Mouse (Mus musculus) telencephalon, adult 2 months (tissue): ENCODE measurements around the gene Glcci1.

Experiments used
- DNase-seq: peaks from one replicate; pipeline ENCODE4 v3.0.0-alpha.2; 2011; ENCODE audit warnings: low read depth, low spot score

The Glcci1 gene

DNA sequence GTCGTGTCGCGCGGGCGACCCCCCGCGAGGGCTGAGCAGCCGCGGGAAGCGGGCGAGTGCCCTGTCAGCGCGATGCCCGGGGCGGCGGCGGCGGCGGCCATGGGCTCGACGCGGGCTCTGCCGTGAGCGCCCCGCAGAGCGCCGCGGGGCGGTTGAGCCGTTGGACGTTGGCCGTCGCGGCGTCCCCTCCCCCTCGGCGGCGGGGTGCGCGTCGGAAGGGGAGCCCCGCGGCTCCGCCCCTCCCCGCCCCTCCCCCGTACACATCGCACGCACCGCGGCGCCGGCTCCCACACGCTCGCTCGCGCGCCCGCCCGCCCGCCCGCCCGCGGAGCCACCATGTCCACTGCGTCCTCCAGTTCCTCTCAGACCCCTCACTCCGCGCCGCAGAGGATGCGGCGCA lies at the start of gene Glcci1:
Glcci1 (plus strand) TSS at position 50 of the 400 bp plus-strand sequence.
- peak; percentile 29 for DNase-seq

DNA sequence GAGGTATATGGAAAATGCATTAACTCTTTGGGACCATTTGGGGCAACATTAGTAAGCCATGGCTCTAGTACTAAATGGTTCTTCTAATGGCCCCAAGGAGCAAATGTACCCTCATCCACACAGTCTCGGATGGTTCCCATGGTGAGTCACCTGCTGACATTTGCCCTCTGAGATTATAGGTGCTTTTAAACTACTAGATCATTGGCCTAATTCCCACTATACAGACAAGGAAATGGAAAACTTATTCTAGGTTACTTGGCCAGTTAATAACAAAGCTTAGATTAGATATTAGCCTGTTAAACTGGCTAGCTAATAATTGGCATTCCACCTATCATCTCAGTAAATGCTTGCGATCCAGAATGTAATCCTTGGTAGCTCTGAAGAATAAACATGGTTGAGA lies 47.0 kb upstream of the Glcci1 start:
- no peak for DNase-seq

DNA sequence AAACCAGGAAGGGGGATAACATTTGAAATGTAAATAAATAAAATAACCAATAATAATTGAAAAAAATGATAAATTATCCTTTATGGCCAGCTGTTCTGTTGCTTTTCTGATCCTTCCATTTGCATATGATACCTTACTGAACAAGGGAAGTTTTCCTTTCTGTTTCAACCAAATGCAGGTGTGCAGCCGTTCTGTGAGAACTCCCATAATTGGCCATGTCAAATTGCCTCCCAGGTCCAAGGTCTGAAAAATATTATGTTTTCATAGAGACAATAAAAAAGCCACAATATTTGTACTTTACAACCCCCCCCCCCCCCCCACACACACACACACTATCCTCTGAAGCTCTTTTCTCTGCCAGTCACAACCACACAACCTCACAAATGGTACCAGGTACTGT lies 44.0 kb upstream of the Glcci1 start:
- DNase-seq, result no peak

DNA sequence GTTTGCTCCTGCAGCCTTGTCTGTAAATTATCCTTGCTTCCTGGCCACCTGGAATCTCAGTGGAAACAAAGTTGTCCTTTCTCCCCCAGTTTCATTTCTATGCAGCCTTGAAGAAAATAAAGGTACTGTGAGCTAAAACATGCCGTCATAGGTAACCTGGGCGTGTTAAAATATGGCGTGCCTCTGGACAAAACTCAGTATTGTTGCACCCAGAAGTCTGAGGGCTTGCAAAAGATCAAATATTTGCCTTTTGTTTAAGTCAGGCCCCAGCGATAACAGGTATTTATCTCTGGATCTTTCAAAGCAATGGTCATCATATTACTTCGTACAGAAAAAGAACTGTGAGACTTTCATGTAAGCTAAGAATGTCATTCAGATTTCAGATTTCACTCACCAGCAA lies 43.4 kb upstream of the Glcci1 start:
- no peak for DNase-seq

DNA sequence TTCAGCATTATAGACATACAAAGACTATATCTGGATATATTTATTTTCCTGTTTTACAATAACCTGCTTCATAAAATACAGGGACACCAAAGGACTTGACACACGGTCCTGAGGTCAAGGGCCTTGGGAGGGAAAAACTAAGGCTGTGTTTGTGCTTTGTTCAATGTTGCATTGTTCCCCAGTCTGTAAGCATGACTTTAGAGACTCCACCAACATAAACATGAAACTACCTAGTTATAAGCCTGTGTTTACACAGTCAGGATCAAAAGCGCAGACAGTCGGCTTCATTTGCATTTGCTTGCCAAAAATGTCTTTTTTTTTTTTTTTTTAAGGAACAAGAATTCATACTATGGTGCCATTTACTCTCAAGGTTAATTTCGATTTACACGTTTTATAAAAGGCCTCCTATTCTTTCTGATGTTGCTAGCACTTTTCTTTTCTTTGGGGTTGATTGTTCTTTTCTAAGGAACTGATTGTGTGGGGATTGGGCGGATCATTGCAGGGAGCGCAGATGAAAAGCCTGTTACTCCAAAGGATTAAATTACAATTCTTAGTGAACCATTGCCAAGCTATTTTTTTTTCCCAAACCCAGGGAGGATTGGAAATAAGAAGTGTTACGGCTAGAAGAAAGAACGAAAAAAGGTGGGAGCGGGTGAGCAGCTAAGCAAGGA lies 41.6 kb upstream of the Glcci1 start:
- no peak for DNase-seq

DNA sequence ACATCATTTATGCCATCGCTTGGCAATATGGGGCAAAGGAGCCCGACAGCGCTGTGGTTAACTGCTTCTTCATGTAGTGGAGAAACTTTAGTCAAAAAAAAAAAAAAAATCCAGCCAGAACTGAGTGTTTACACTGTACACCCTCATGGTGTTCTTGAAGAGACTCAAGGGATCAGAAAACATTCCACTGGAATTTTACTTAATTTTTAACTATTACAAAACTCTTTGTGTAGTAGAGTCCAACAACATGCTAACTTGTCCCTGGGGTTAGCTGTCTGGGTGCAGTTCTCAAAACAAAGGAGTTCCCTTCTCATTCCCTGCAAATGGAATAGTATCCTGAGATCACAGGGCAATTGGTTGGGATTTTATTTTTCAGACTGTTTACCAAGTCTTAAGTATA lies 39.5 kb upstream of the Glcci1 start:
- DNase-seq, result no peak

DNA sequence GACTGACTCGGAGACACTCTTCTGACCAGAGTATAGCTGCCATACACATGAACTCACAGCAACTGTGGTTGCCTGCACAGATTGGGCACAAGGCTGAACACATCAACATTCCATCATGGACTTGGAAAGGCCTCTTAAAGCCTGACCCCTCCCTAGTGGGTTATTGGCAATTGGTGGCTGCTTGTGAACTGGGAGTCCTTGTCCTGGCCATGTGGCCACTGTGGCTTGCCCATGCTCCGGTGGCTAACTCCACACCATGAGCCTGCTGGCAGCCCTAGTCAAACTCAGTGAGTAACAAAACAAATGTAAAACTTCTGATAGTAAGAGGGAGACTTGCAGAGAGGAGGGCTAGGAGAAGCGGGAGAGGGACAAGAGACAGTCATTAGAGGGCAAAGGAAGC lies 37.3 kb upstream of the Glcci1 start:
- no peak for DNase-seq

DNA sequence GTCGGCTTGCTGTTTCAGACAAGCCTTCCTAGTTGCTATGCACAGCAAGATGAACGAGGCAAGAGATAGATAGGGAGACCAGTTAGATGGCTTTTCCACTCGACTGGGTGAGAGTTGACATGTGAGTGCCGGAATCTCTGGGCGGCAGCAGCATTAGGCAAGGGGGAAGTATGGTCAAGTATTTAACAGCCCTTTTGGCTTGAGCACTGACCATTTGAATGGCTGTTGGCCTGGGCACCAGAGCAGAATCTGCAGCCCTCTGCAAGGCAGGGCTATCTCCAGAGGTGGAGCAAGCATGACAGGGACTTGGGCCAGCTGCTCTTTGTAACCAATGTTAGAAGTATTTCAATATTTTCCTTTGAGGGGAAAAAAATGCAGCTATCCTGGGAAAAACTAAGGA lies 36.5 kb upstream of the Glcci1 start:
- DNase-seq, result no peak

DNA sequence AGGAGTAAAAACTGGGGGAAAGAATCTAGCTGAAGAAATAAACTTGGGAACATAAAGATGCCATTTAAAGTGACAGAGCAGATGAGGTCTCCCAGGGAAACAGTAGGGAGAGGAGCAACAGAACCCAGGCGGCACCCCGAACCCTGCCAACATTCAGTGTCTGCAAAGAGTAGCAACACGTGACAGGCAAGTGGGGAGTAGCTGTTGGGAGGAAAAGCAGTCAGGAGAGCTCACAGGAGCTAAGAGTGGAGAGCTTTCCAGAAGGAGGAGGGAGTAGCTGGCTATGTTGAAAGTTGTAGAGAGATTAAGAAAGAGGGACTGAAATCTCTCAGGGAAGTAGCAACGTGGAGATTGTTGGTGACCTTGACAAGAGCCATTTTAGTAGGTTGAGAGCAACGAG lies 35.9 kb upstream of the Glcci1 start:
- no peak for DNase-seq

DNA sequence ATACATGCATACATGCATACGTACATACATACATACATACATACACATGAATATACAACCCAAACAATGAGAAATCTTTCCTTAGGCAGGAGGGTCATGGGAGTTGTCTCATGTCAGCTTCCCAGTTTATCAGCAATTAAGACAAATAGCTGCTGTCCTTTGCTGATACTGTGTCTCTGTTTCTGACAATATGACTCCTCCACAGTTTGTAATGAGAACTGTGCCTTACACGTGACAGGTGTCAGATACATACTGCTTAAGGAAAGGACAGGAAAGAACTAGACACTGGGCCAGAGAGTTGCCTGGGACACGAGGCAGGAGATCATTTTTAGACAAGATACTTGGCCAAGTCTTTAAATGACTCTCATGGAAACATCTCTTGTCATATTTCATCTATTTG lies 35.1 kb upstream of the Glcci1 start:
- DNase-seq, result no peak

DNA sequence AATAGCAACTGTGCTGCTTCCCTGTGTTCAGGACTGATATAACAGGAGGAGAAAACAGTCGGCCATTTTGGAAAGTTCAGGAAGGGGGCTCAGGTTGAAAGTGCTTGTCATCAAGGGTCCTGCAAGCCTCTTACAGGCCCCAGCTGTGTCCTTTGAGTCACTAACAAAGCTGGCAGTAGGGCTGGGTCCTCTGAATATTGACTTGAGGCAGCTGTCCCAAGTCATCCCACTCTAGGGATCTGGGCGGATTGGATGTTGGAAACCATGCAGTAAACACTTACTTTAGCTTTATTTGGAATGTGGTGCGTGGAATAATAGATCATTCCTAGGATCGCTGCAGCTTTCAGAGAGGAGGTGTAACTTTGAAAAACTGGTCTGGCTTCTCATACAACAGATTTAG lies 34.6 kb upstream of the Glcci1 start:
- DNase-seq, result no peak

DNA sequence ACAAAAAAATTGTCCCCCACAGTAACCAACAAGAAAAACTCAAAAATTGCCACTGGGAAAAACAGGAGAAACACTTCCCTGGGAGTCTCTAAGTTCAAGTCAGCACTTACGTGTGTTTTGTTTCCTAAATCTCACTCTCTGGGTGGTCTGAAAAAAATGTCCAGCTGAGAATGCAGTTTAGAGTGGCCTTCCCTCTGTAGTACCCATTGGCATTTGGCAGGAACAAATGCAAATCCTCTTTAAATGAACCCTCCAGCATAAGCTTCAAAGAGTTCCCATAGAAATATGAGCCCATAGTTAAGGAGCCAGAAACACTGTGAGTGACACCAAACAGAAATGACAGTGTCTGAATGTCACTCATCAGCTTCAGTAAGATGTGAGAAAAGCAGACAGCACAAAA lies 30.2 kb upstream of the Glcci1 start:
- no peak for DNase-seq

DNA sequence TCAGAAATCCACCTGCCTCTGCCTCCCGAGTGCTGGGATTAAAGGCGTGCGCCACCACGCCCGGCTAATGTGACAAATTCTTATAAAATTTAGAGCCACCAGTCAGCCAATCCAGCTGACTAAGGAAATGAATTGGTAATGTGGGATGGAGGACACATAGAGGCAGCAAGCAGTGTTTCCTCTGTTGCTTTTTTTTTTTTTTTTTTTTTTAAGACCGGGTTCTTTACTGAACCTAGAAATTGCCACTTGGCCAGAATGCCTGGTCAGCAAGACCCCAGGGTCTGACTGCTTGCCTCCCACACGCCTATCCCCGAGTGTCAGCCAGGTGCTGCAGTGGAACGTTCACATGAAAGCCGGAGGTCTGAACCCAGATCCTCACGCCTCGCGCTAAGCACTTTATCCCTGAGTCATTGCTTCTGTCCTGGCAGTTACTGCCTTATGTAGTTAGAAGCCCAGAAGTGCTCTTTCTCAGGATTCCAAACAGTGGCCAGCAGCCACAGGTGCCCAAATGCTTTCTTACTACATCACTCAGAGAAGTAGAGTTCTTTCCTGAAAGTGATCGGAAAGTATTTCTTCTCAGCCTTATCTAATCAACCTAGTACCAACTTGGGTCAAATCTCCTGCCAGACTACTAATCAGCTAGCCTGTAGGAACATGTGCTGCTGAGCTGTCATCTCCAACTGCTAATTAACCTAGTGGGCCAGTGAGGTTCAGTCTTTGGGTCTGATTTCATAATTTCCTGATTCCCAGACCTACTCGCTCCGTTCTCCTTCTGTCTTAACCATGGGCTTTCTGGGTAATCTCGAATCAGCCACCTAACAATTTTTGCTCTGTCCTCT lies 24.7 kb upstream of the Glcci1 start:
- no peak for DNase-seq

DNA sequence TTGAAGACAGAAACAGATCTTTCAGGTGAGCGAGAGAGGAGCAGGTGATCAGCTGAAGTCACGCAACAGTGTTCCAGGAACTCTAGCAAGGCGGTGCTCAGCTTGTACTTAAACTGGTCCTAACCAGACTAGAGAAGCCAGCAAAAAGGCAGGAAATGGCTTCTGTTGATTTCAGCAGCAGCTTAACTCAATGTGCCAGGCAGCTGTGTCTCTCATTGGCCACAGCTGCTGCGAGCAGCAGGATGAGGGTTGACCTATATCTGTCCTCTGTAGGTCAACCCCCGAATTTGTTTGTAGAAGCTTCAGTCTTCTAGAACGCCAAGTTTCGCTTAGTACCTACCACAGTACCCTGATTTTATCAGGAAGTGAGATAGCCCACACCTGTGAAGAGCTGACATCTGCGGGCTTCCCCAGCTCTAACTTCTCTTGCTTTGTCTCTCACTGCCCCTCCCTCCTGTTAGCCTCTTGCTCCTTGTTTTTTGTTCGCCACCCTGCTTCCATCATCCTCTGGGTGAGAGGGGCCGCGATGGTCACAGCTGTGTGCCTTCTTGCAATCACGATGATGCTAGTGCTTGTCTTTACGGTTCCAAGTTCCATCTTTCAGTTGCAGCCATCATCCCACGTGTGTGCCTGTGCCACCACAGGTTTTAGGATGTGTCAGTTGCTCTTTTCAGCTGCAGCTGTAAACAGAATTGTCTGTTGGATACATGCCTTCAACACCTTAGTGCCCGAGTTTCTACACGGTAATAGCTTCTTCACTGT lies 23.8 kb upstream of the Glcci1 start:
- no peak for DNase-seq

DNA sequence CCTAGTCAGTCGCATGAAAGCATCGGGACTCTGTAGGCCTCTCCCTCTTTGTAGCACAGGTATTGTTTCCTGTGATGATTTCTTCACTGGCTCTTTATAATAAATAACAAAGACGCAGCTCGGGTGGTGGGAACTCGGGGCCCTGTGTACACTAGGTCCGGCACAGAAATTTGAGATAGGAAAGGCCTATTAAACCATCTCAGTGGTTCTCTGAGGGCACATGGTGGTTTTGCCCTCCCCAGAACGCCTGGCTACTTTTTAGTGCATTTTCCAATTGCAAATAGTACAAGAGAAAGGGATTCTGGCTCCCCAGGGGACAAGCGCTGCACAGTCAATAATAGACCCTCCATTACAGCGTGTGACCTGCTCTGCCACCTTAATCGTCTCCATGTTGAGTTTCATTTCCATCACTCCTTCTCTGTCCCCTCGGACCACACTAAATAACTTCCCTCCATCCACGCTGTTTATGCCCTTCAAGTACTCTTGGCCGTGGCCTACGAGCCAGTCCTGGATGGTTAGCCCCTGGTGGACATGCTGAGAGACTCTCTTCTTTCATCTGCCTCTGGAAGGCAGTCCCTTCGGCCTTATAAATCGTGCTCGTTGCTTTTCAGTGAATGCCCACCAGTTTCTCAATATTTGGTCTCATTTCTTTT lies 22.9 kb upstream of the Glcci1 start:
- DNase-seq, result no peak

DNA sequence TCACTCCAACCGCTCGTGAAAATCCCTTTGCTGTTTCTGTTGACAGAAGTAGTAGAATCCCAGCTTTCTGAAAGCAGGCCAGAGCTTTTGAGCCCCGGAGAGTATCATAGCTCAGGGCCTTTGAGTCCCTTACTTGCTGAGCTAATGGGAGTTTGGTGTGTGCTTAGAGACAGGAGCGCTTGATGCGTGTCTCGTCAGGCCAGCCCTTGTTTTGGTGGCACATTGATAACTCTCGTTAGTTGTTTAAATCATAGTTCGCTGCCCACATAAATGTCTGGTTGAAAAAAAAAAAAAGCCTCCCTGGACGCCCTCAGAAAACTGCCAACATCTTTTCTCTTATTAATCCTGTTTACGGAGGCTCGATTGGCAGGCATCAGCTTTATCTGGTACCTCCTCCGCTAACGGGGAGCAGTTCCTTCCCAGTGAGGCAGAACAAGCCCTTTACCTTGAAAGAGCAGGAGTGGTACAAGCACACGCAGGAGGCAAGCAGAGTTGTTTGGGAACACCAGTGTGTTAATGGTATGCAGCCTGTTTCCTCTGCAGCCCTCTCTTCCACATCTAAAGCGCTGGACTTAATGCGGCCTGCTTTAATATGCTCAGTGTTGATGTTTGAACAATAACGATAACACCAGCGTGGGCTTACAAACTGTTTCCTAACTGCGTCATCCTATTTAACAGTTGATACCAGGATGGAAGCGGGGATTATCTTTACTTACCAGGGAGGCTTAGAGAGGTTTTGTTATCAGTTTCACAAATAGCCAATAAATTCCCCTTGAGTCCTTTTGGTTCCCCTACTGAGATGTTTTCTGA lies 22.2 kb upstream of the Glcci1 start:
- no peak for DNase-seq

DNA sequence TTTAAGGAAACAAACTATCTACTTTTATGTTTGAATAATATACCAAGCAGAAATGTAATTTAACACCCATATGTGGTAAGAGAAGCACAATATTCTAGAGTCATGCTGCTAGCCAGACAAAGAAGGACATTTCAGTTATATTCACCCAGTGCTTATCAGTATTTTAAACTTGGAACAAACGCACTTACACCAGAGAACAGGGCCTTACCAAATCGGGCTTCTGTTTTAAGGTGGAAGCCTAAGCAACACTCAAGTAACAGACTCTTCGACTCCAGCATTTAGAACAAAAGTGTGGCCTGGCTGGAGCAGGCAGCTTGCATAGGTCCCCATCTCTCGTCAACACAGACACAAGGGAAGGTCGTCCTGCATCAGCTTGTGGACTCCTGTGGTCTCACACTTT lies 21.2 kb upstream of the Glcci1 start:
- DNase-seq, result no peak

DNA sequence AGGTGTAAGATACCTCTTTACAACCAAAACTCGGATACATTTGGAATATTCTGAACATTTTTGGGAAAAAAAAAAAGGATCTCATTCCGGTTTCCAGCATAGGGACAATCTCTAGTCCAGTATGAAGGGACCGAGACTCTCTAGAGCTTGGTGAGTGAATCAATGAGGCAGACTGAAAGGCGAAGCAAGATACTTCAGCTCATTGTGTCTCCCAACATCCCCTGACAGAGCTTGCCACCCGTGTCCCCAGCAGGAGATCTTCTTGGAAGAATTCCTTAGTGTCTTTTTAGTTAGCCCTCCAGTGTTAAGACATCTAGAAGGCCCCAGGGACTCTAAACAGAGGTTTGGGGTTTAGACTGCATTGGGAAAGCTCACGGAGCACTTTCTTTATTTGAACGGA lies 20.1 kb upstream of the Glcci1 start:
- no peak for DNase-seq

DNA sequence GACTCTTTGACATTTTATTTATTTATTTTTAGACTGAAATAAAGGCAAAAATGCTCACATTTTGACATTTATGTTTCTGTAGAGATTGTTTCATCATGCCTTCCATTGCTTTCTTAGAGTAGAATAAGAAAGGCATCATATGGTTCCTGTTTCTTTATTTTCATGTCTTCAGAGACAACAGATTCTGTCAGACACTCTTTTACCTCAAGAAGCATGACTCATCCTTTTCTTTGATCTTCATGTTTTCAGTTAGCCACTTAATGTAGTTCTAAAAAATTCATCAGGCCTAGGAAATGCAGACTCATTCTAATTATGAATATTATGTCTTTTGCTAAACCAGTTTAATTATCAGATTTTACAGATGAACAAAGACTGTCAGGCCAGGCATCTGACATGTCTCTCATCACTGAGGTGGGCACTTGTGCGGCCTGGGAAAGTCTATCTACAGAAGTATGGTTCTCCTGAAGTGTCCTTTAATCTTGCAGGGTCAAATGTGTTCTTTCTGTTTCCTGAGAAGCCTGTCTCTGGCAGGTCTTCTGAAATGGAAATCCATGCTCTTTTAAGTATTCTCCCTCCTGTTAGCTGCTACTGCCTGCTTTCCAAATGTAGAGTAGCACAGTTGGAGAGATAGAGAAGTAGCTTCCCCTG lies 19.3 kb upstream of the Glcci1 start:
- no peak for DNase-seq

DNA sequence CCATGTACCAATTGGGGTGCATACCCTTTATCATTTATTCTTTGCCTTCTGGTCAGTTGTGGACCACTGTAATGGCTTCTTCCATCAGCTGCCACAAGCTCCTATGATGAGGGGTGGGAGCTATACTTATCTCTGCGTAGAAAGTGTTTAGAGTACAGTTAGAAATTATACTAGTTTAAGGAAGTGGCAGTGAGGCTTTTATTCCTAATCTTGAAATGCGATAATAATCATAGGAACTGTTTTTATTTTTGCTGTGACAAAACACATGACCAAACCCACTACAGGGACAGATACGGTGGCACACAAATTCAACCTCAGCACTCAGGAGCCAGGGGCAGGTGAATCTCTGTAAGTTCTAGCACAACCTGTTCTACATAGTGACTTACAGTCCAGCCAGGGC lies 17.2 kb upstream of the Glcci1 start:
- no peak for DNase-seq
